Mouse (Mus musculus): ENCODE measurements at regions not wholly inside any gene's neighbourhood (a gene's known extent, or its start where the extent isn't known, plus 50 kb on each side); places are given as distances from the start of the nearest gene placed in this dataset.

GRCm38 (mm10) chr9:79111326-79111725, 496.0 kb downstream of the Cd109 start:
- ATAC-seq, result no peak
- no peak for TF ChIP-seq CTCF (IDR thresholded peaks at IDR 0.05; ENCODE audit: low read depth)

DNA sequence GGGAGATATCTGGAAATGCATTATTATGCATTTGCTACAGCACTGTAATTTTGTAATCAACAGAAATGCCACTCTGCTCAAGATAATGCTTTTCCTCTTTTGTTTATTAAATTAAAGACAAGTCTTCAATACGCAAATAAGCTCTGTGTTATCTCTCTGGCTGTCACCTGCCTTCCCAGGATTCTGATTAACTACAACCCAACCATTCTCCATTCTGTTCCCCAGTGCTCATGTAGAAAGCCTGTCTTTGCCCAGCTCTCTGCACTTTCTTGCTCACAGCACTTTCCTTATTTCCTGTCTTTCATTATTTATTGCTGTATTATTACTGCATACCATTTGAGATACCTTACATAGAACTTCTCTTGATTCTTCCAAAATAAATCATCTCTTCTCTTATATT, 525.6 kb downstream of the Cd109 start:
- Histone ChIP-seq H3K9me3 (ENCODE audit: low read length) (no peaks in the 10 kb centered on the region), H3K36me3 (ENCODE audit: insufficient read depth) (no peaks in the 10 kb centered on the region), H3K4me2 (ENCODE audit: low read depth) (no peak overlapping the region), H3K9ac (no peak overlapping the region), H3K4me3 (ENCODE audit: low read depth, low read length) (no peak overlapping the region), H3K27ac (ENCODE audit: low read depth, low read length) (no peak overlapping the region), H3K4me1 (ENCODE audit: insufficient read depth) (no peaks in the 10 kb centered on the region), H3K27me3 (ENCODE audit: insufficient read depth, low read length) (no peaks in the 10 kb centered on the region)
- DNase-seq (no peak), ATAC-seq (peak; percentile 36; the same call in 1 of the 2 replicates)
- TF ChIP-seq CTCF (IDR thresholded peaks at IDR 0.05; ENCODE audit: low read depth), result no peak
- WGBS, result 54% methylated on average over 1 of the region's 1 CpGs

More at GRCm38 (mm10) chr9:79111326-79111725, 496.0 kb downstream of the Cd109 start:
- Histone ChIP-seq H3K9ac (no peak overlapping the region), H3K4me1 (ENCODE audit: insufficient read depth) (no peaks in the 10 kb centered on the region), H3K4me2 (ENCODE audit: low read depth) (no peak overlapping the region), H3K27ac (ENCODE audit: low read depth, low read length) (no peak overlapping the region), H3K9me3 (ENCODE audit: low read length) (no peaks in the 10 kb centered on the region), H3K36me3 (ENCODE audit: insufficient read depth) (no peaks in the 10 kb centered on the region), H3K4me3 (ENCODE audit: low read depth, low read length) (no peak overlapping the region), H3K27me3 (ENCODE audit: insufficient read depth, low read length) (no peaks in the 10 kb centered on the region)
- WGBS, result 90% methylated on average over 2 of the region's 2 CpGs
- no peak for DNase-seq

- no peaks in the 10 kb centered on the region for H3K36me3 ChIP-seq (ENCODE audit: insufficient read depth)
- no peaks in the 10 kb centered on the region for H3K27me3 ChIP-seq (ENCODE audit: insufficient read depth, low read length)
- H3K27ac ChIP-seq (ENCODE audit: low read depth, low read length), result no peak overlapping the region
- 76% methylated on average over 3 of the region's 3 CpGs for WGBS
- no peaks in the 10 kb centered on the region for H3K4me1 ChIP-seq (ENCODE audit: insufficient read depth)
- no peaks in the 10 kb centered on the region for H3K9me3 ChIP-seq (ENCODE audit: low read length)
- no peak for ATAC-seq
- H3K9ac ChIP-seq, result no peak overlapping the region
- TF ChIP-seq CTCF (IDR thresholded peaks at IDR 0.05; ENCODE audit: low read depth), result no peak
- no peak for DNase-seq
- H3K4me2 ChIP-seq (ENCODE audit: low read depth), result no peak overlapping the region
- H3K4me3 ChIP-seq (ENCODE audit: low read depth, low read length), result no peak overlapping the region
Observed at GRCm38 (mm10) chr9:79146004-79146403, 530.7 kb downstream of the Cd109 start.

GRCm38 (mm10) chr9:79165596-79165995, 550.2 kb downstream of the Cd109 start:
- Histone ChIP-seq H3K4me3 (ENCODE audit: low read depth, low read length) (no peak overlapping the region), H3K36me3 (ENCODE audit: insufficient read depth) (no peaks in the 10 kb centered on the region), H3K27ac (ENCODE audit: low read depth, low read length) (no peak overlapping the region), H3K4me1 (ENCODE audit: insufficient read depth) (no peaks in the 10 kb centered on the region), H3K27me3 (ENCODE audit: insufficient read depth, low read length) (no peaks in the 10 kb centered on the region), H3K9ac (no peak overlapping the region), H3K4me2 (ENCODE audit: low read depth) (no peak overlapping the region), H3K9me3 (ENCODE audit: low read length) (no peaks in the 10 kb centered on the region)
- 57% methylated on average over 2 of the region's 2 CpGs for WGBS
- DNase-seq (no peak), ATAC-seq (no peak)
- no peak for TF ChIP-seq CTCF (IDR thresholded peaks at IDR 0.05; ENCODE audit: low read depth)

GRCm38 (mm10) chr9:79173036-79173435, 545.6 kb downstream of the Col12a1 start:
- H3K9ac ChIP-seq, result no peak overlapping the region
- no peaks in the 10 kb centered on the region for H3K27me3 ChIP-seq (ENCODE audit: insufficient read depth, low read length)
- no peaks in the 10 kb centered on the region for H3K9me3 ChIP-seq (ENCODE audit: low read length)
- ATAC-seq, result no peak
- no peak overlapping the region for H3K4me3 ChIP-seq (ENCODE audit: low read depth, low read length)
- no peak for TF ChIP-seq CTCF (IDR thresholded peaks at IDR 0.05; ENCODE audit: low read depth)
- no peak for DNase-seq
- H3K4me2 ChIP-seq (ENCODE audit: low read depth), result no peak overlapping the region
- H3K36me3 ChIP-seq (ENCODE audit: insufficient read depth), result no peaks in the 10 kb centered on the region
- no peaks in the 10 kb centered on the region for H3K4me1 ChIP-seq (ENCODE audit: insufficient read depth)
- H3K27ac ChIP-seq (ENCODE audit: low read depth, low read length), result no peak overlapping the region

DNA sequence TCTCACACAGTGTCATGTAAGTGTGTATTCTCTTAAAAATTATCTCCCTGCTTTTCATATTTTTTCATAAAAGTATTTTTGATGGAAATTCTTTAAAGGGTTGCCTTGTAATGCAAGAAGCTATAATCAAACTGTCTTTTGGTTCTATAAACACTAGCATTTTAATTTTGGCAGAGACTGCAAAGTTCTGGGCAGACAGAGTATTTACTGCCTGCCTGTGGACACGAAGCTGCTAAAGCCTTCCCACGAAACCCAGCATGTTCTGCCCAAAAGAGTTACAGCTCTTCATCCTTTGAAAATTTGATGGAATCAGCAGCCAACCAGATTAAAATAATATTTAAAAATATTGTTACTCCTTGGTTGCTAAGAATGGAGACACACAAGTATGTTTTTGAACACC, 538.7 kb downstream of the Col12a1 start:
- H3K9me3 ChIP-seq (ENCODE audit: low read length), result no peaks in the 10 kb centered on the region
- TF ChIP-seq CTCF (IDR thresholded peaks at IDR 0.05; ENCODE audit: low read depth), result no peak
- H3K9ac ChIP-seq, result no peak overlapping the region
- DNase-seq (no peak), ATAC-seq (no peak)
- WGBS, result 74% methylated on average over 2 of the region's 2 CpGs
- H3K4me2 ChIP-seq (ENCODE audit: low read depth), result no peak overlapping the region
- no peak overlapping the region for H3K4me3 ChIP-seq (ENCODE audit: low read depth, low read length)
- no peak overlapping the region for H3K27ac ChIP-seq (ENCODE audit: low read depth, low read length)
- no peaks in the 10 kb centered on the region for H3K36me3 ChIP-seq (ENCODE audit: insufficient read depth)
- H3K27me3 ChIP-seq (ENCODE audit: insufficient read depth, low read length), result no peaks in the 10 kb centered on the region
- no peaks in the 10 kb centered on the region for H3K4me1 ChIP-seq (ENCODE audit: insufficient read depth)

GRCm38 (mm10) chr9:79195420-79195819, 523.2 kb downstream of the Col12a1 start:
- Histone ChIP-seq H3K36me3 (ENCODE audit: insufficient read depth) (no peaks in the 10 kb centered on the region), H3K4me3 (ENCODE audit: low read depth, low read length) (no peak overlapping the region), H3K27ac (ENCODE audit: low read depth, low read length) (no peak overlapping the region), H3K27me3 (ENCODE audit: insufficient read depth, low read length) (no peaks in the 10 kb centered on the region), H3K4me2 (ENCODE audit: low read depth) (no peak overlapping the region), H3K9ac (no peak overlapping the region), H3K4me1 (ENCODE audit: insufficient read depth) (no peaks in the 10 kb centered on the region), H3K9me3 (ENCODE audit: low read length) (no peaks in the 10 kb centered on the region)
- DNase-seq (no peak), ATAC-seq (no peak)
- TF ChIP-seq CTCF (IDR thresholded peaks at IDR 0.05; ENCODE audit: low read depth), result no peak
- WGBS, result 97% methylated on average over 2 of the region's 2 CpGs

- H3K36me3 ChIP-seq (ENCODE audit: insufficient read depth), result no peaks in the 10 kb centered on the region
- 78% methylated on average over 3 of the region's 3 CpGs for WGBS
- no peaks in the 10 kb centered on the region for H3K27me3 ChIP-seq (ENCODE audit: insufficient read depth, low read length)
- no peak overlapping the region for H3K4me3 ChIP-seq (ENCODE audit: low read depth, low read length)
- DNase-seq (no peak), ATAC-seq (no peak)
- H3K9ac ChIP-seq, result no peak overlapping the region
- H3K4me2 ChIP-seq (ENCODE audit: low read depth), result no peak overlapping the region
- no peak for TF ChIP-seq CTCF (IDR thresholded peaks at IDR 0.05; ENCODE audit: low read depth)
- no peak overlapping the region for H3K27ac ChIP-seq (ENCODE audit: low read depth, low read length)
- H3K9me3 ChIP-seq (ENCODE audit: low read length), result no peaks in the 10 kb centered on the region
- H3K4me1 ChIP-seq (ENCODE audit: insufficient read depth), result no peaks in the 10 kb centered on the region
Observed at GRCm38 (mm10) chr9:79201755-79202154, 516.9 kb downstream of the Col12a1 start.

Measured in forebrain, postnatal 0 days (tissue).